In the genomic region with DNA sequence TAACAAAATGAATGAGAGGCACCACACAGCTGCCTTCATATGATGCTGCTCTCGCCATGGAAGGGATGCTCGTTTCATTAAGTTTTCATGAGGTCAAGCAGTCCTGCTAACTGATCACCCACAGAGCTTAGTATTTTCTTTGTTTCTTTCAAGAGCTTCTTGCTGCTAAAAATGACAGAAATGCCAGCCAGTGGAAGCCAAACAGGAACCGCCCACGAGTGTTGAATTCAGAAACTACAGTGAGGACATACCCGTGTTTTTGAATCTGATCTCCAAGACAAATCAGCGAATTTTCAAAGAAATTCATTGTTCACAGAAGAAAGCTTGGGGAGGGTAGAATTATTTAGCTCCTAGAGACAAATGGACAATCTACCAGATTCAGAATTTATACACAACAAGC, we compare ENCODE assay signal across 11 mouse cellular contexts.
"Had no signal": no experiment of that assay in that cellular context is flagged by ENCODE, and none has a peak within 500 bp of the region (broad histone marks: within the 10 kb centered on the region; RNA-seq: fewer than 3 reads in every experiment).

No protein-coding gene starts in this region.

- DNase-seq: kidney, adult 18-20 months; kidney, postnatal 10 days; kidney, postnatal 4 days; liver; liver, embryonic 13.5 days; liver, postnatal 0 days; lung, postnatal 14 days; right cerebral cortex, postnatal 14 days; thymus, adult 2 months; thymus, postnatal 25 days had no signal

- ATAC-seq: intestine, embryonic 15.5 days; liver, postnatal 0 days had no signal
